Mouse (Mus musculus) heart, postnatal 0 days (tissue): ENCODE data around the gene Gm525.
"Not testable (repeated sequence)": the region's sequence is repeated elsewhere in the genome, so short reads cannot be mapped to it uniquely, and the experiment has no call there.

Experiments used
- CTCF ChIP-seq: IDR thresholded peaks from 2 replicates; pipeline ENCODE4 v1.5.1; 2016; ENCODE audit warnings: antibody characterized with exemption, control low read depth, low read depth
- EP300 ChIP-seq: IDR thresholded peaks from 2 replicates; pipeline ENCODE4 v1.6.1; 2016; ENCODE audit warnings: antibody characterized with exemption, low read depth

DNA sequence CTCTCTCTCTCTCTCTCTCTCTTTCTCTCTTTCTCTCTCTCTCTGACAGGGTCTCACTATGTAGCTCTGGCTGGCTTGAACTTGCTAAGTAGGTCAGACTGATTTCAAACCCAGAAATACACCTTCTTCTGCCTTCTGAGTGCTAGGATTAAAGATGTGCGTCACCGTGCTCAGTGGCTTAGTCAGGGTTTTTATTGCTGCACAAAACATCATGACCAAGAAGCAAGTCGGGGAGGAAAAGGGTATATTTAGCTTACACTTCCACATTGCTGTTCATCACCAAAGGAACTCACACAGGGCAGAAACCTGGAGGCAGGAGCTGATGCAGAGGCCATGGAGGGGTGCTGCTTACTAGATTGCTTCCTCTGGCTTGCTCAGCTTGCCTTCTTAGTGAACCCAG, 9.1 kb downstream of the Gm525 start:
- TF ChIP-seq CTCF, EP300: not testable (repeated sequence)
